In genomic region chr13:98306393-98306792, GRCm38 (mm10) we compare ENCODE assay signal across 15 mouse cellular contexts. TPM values are rescaled to one million over a fixed set of nuclear protein-coding genes. Genes with fewer than 3 reads are reported as not detected.
DNase-seq lines count a peak whose midpoint lies in the region; ATAC-seq lines count a peak whose summit lies in the region.
"Had no signal": no experiment of that assay in that cellular context is flagged by ENCODE, and none has a peak within 500 bp of the region (broad histone marks: within the 10 kb centered on the region; RNA-seq: fewer than 3 reads in every experiment).

No protein-coding gene starts in this region.

- DNase-seq in intestine, embryonic 14.5 days (ENCODE audit: low spot score), result no peak
- peak; percentile 9 for DNase-seq in retina, postnatal 1 day
- no peak for DNase-seq in retina, embryonic 14.5 days (ENCODE audit: low spot score)
- no peak for DNase-seq in gastrocnemius, adult 18-20 months (ENCODE audit: low spot score)
- no peak for DNase-seq in kidney, adult 11 months
- DNase-seq: cerebellum, adult 8-10 months; heart, adult 18-20 months; heart, postnatal 36 days; layer of hippocampus, postnatal 36 days; lung, postnatal 14 days had no signal

- 35% methylated on average over 5 of the region's 5 CpGs for WGBS in intestine, embryonic 14.5 days
- WGBS in intestine, embryonic 15.5 days, result 34% methylated on average over 5 of the region's 5 CpGs
- 22% methylated on average over 5 of the region's 5 CpGs for WGBS in forebrain, embryonic 15.5 days

- H3K9me3 ChIP-seq in intestine, embryonic 14.5 days (ENCODE audit: control insufficient read depth, low read length), result no peaks in the 10 kb centered on the region
- H3K9me3 ChIP-seq in intestine, embryonic 15.5 days, result no peaks in the 10 kb centered on the region
- H3K9me3 ChIP-seq in forebrain, embryonic 15.5 days, result no peaks in the 10 kb centered on the region
- H3K9me3 ChIP-seq: limb, embryonic 13.5 days had no signal

- no peak for ATAC-seq in intestine, embryonic 14.5 days (replicated peaks; ENCODE audit: low FRiP score, low TSS enrichment, low read depth)
- no peak for ATAC-seq in intestine, embryonic 15.5 days
- ATAC-seq in forebrain, embryonic 15.5 days (replicated peaks), result 0 out of 2 replicates have a peak, but pooled peaks have one; percentile 44
- ATAC-seq: CD4-positive, CD25-positive, alpha-beta regulatory T cell, adult 4 months had no signal

- H3K4me1 ChIP-seq in intestine, embryonic 14.5 days (replicated peaks; ENCODE audit: control insufficient read depth, insufficient read depth, low read length), result peaks cover 13% of the 10 kb centered on the region
- 0 out of 2 replicates have a peak, but pooled peaks cover 3% of the 10 kb centered on the region for H3K4me1 ChIP-seq in intestine, embryonic 15.5 days (replicated peaks)
- H3K4me1 ChIP-seq in forebrain, embryonic 15.5 days, result peaks cover 7% of the 10 kb centered on the region; the same call in 1 of the 2 replicates

- H3K9ac ChIP-seq in intestine, embryonic 14.5 days (ENCODE audit: low read length), result no peak overlapping the region
- H3K9ac ChIP-seq in intestine, embryonic 15.5 days, result no peak overlapping the region
- H3K9ac ChIP-seq in forebrain, embryonic 15.5 days (replicated peaks), result no peak overlapping the region
- H3K9ac ChIP-seq: limb, embryonic 13.5 days had no signal

- H3K27me3 ChIP-seq in intestine, embryonic 14.5 days (replicated peaks; ENCODE audit: control insufficient read depth, insufficient read depth, low read length), result no peaks in the 10 kb centered on the region
- H3K27me3 ChIP-seq in intestine, embryonic 15.5 days (replicated peaks), result no peaks in the 10 kb centered on the region
- no peaks in the 10 kb centered on the region for H3K27me3 ChIP-seq in forebrain, embryonic 15.5 days
- H3K27me3 ChIP-seq: limb, embryonic 13.5 days had no signal

- no peak overlapping the region for H3K4me3 ChIP-seq in intestine, embryonic 14.5 days (ENCODE audit: low read depth, low read length)
- H3K4me3 ChIP-seq in intestine, embryonic 15.5 days (replicated peaks), result no peak overlapping the region
- no peak overlapping the region for H3K4me3 ChIP-seq in forebrain, embryonic 15.5 days
- H3K4me3 ChIP-seq: limb, embryonic 13.5 days had no signal

- H3K36me3 ChIP-seq in intestine, embryonic 14.5 days (ENCODE audit: control insufficient read depth, insufficient read depth, low read length), result peaks cover 35% of the 10 kb centered on the region
- peaks cover 10% of the 10 kb centered on the region; the same call in 1 of the 2 replicates for H3K36me3 ChIP-seq in intestine, embryonic 15.5 days
- peaks cover 32% of the 10 kb centered on the region for H3K36me3 ChIP-seq in forebrain, embryonic 15.5 days

- peak overlapping the region; percentile 34; the same call in 1 of the 2 replicates for H3K27ac ChIP-seq in intestine, embryonic 14.5 days (ENCODE audit: low read depth)
- H3K27ac ChIP-seq in intestine, embryonic 15.5 days, result no peak overlapping the region
- H3K27ac ChIP-seq in forebrain, embryonic 15.5 days (replicated peaks), result peak overlapping the region; percentile 59
- H3K27ac ChIP-seq: limb, embryonic 13.5 days had no signal

- H3K4me2 ChIP-seq in intestine, embryonic 14.5 days (ENCODE audit: low read length), result 0 out of 2 replicates have a peak overlapping the region, but pooled peaks have one; percentile 15
- H3K4me2 ChIP-seq in intestine, embryonic 15.5 days (replicated peaks), result no peak overlapping the region
- H3K4me2 ChIP-seq in forebrain, embryonic 15.5 days (replicated peaks), result no peak overlapping the region
- H3K4me2 ChIP-seq: limb, embryonic 13.5 days had no signal

RNA-seq across cellular contexts. Expression of gene Btf3, which starts 10.4 kb away (rescaled TPM):
- polyA plus RNA-seq in intestine, embryonic 14.5 days (2014; fragmentation: Nextera tagmentation; extraction: Ambion mirVana), result 708 and 729 TPM in 2 replicates
- polyA plus RNA-seq in intestine, embryonic 15.5 days (2015; fragmentation: Nextera tagmentation; extraction: Ambion mirVana), result 620 and 754 TPM in 2 replicates
- polyA plus RNA-seq in forebrain, embryonic 15.5 days (2015; fragmentation: Nextera tagmentation; extraction: Ambion mirVana), result 585 and 597 TPM in 2 replicates
- 100 to 1,000 TPM; 227 to 231 TPM for total RNA-seq in gastrocnemius, adult 18-20 months (2021)

RNA-seq across cellular contexts. Expression of gene Gm21976, which starts 26.7 kb away (rescaled TPM):
- not detected in 2 replicates for polyA plus RNA-seq in intestine, embryonic 14.5 days (2014; fragmentation: Nextera tagmentation; extraction: Ambion mirVana)
- polyA plus RNA-seq in intestine, embryonic 15.5 days (2015; fragmentation: Nextera tagmentation; extraction: Ambion mirVana), result not detected in 2 replicates
- not detected in 2 replicates for polyA plus RNA-seq in forebrain, embryonic 15.5 days (2015; fragmentation: Nextera tagmentation; extraction: Ambion mirVana)
- not detected for total RNA-seq in gastrocnemius, adult 18-20 months (2021)
- total RNA-seq: heart, adult 18-20 months; heart, postnatal 36 days; layer of hippocampus, postnatal 36 days had no signal
- polyA plus RNA-seq: CD4-positive, CD25-positive, alpha-beta regulatory T cell, adult 4 months; kidney, embryonic 16.5 days; limb, embryonic 13.5 days had no signal

RNA-seq across cellular contexts. Expression of gene Ankra2, which starts 43.5 kb away (rescaled TPM):
- polyA plus RNA-seq in intestine, embryonic 14.5 days (2014; fragmentation: Nextera tagmentation; extraction: Ambion mirVana), result 26.4 and 29.0 TPM in 2 replicates
- polyA plus RNA-seq in intestine, embryonic 15.5 days (2015; fragmentation: Nextera tagmentation; extraction: Ambion mirVana), result 22.2 and 22.5 TPM in 2 replicates
- polyA plus RNA-seq in forebrain, embryonic 15.5 days (2015; fragmentation: Nextera tagmentation; extraction: Ambion mirVana), result 59.9 and 62.5 TPM in 2 replicates
- total RNA-seq in gastrocnemius, adult 18-20 months (2021), result 10 to 100 TPM; 14.6 to 15.5 TPM

RNA-seq across cellular contexts. Expression of gene Utp15, which starts 43.6 kb away (rescaled TPM):
- 39.6 and 44.3 TPM in 2 replicates for polyA plus RNA-seq in intestine, embryonic 14.5 days (2014; fragmentation: Nextera tagmentation; extraction: Ambion mirVana)
- polyA plus RNA-seq in intestine, embryonic 15.5 days (2015; fragmentation: Nextera tagmentation; extraction: Ambion mirVana), result 34.0 and 35.7 TPM in 2 replicates
- 32.8 and 34.4 TPM in 2 replicates for polyA plus RNA-seq in forebrain, embryonic 15.5 days (2015; fragmentation: Nextera tagmentation; extraction: Ambion mirVana)
- total RNA-seq in gastrocnemius, adult 18-20 months (2021), result 1 to 10 TPM; 3.5 to 3.8 TPM

RNA-seq across cellular contexts. Expression of gene Foxd1, which starts 47.6 kb away (rescaled TPM):
- polyA plus RNA-seq in intestine, embryonic 14.5 days (2014; fragmentation: Nextera tagmentation; extraction: Ambion mirVana), result not detected in 2 replicates
- 0.03 TPM in 1 of 2 replicates, not detected in the other for polyA plus RNA-seq in intestine, embryonic 15.5 days (2015; fragmentation: Nextera tagmentation; extraction: Ambion mirVana)
- polyA plus RNA-seq in forebrain, embryonic 15.5 days (2015; fragmentation: Nextera tagmentation; extraction: Ambion mirVana), result 0.55 and 0.56 TPM in 2 replicates
- under 1 TPM in 1 of 2 experiments, not detected in 1; 0.12 TPM for total RNA-seq in gastrocnemius, adult 18-20 months (2021)
- polyA plus RNA-seq: CD4-positive, CD25-positive, alpha-beta regulatory T cell, adult 4 months had no signal
